In the genomic region with DNA sequence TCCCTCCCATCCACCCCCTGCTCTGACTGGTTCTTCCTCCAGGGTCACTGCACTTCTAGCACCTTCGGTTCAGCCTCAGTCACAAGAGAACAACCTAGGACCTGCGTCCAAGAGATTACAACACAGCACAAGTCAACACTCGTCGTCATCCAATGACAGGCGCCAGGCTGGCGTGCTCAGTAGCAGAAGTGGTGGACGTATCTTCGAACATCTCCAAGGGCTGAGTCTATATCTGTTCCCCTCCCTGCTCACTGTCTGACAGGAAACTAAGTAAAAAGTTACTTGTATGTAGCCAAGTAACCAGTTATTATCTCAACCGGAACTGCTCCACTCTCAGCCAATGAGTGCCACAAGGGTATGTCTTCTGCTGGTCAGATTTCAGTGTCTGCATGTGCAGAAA, we compare ENCODE assay signal across 8 mouse cellular contexts. TPM values are rescaled to one million over a fixed set of nuclear protein-coding genes. Genes with fewer than 3 reads are reported as not detected.
A peak's percentile ranks its signal among the peaks of the same experiment; 100 is the strongest.
DNase-seq lines count a peak whose midpoint lies in the region; ATAC-seq and TF ChIP-seq lines count a peak whose summit lies in the region.

No protein-coding gene starts in this region.

- ATAC-seq in neutrophil, adult 5-6 weeks (ENCODE audit: extremely low read depth, insufficient number of reproducible peaks, low FRiP score, poor library complexity, severe bottlenecking): peak; percentile 71

- 21% methylated on average over 9 of the region's 9 CpGs for WGBS in liver, adult 2 months

- H3K4me1 ChIP-seq in erythroblast, embryonic 14.5 days (ENCODE audit: control insufficient read depth): peaks cover 94% of the 10 kb centered on the region
- peaks cover 13% of the 10 kb centered on the region for H3K4me1 ChIP-seq in liver, adult 2 months (ENCODE audit: control insufficient read depth, insufficient read depth, low read length)

- H3K36me3 ChIP-seq in erythroblast, embryonic 14.5 days (ENCODE audit: control insufficient read depth): peaks cover 91% of the 10 kb centered on the region
- no peaks in the 10 kb centered on the region for H3K36me3 ChIP-seq in liver, adult 2 months (ENCODE audit: control insufficient read depth, insufficient read depth, low read length)

- DNase-seq in lung, adult 18-20 months: peak; percentile 66 to 73
- no peak for DNase-seq in lung, postnatal 14 days
- peak; percentile 98 for DNase-seq in liver, adult 2 months (ENCODE audit: extremely low read depth, low read depth, low spot score)
- no peak for DNase-seq in embryo, embryonic 11 days
- DNase-seq in right cerebral cortex, postnatal 25 days: no peak
- no peak for DNase-seq in ovary, postnatal 10 days (ENCODE audit: low spot score)

- TF ChIP-seq POLR2A in liver, adult 2 months (IDR thresholded peaks at IDR 0.05; ENCODE audit: extremely low read depth, insufficient read depth, low read length): no peak

- H3K9ac ChIP-seq in liver, adult 2 months (ENCODE audit: low read depth, low read length): no peak overlapping the region; the same call in 1 of the 2 replicates

- no peaks in the 10 kb centered on the region for H3K9me3 ChIP-seq in erythroblast, embryonic 14.5 days (ENCODE audit: control insufficient read depth, low read length)

- TF ChIP-seq CTCF in liver, adult 2 months (IDR thresholded peaks at IDR 0.05; ENCODE audit: low read depth, low read length): no peak

- peaks cover 24% of the 10 kb centered on the region; the same call in 1 of the 2 replicates for H3K79me2 ChIP-seq in liver, adult 2 months (ENCODE audit: control insufficient read depth, insufficient read depth, low read length)

- peak overlapping the region; percentile 55 for H3K27ac ChIP-seq in liver, adult 2 months (replicated peaks; ENCODE audit: insufficient read depth, low read depth, low read length)

- H3K27me3 ChIP-seq in erythroblast, embryonic 14.5 days (ENCODE audit: control insufficient read depth): no peaks in the 10 kb centered on the region
- no peaks in the 10 kb centered on the region for H3K27me3 ChIP-seq in liver, adult 2 months (ENCODE audit: control insufficient read depth, insufficient read depth, low read length)

- peak overlapping the region; percentile 56 for H3K4me3 ChIP-seq in erythroblast, embryonic 14.5 days (replicated peaks)
- H3K4me3 ChIP-seq in liver, adult 2 months (ENCODE audit: insufficient read depth, low read depth, low read length): no peak overlapping the region

RNA-seq across cellular contexts. Expression of gene Slc16a10, which starts 16.9 kb away (rescaled TPM):
- 9.7 and 11.1 TPM in 2 replicates for polyA plus RNA-seq in erythroblast, embryonic 14.5 days (2012)
- total RNA-seq in liver, adult 2 months (2014; rRNA removed): 72.2 and 76.0 TPM in 2 replicates
- 55.4 and 61.4 TPM in 2 replicates for polyA plus RNA-seq in liver, adult 2 months (2012; rRNA removed)
- total RNA-seq in neutrophil, adult 5-6 weeks (2017): 6.8 and 6.9 TPM in 2 replicates

Comparison
In these comparisons a context has a peak if more than half of its experiments do, and no peak if none do; other contexts are left out.
1. DNase-seq: peak in lung, adult 18-20 months (2 of 2) and liver, adult 2 months (single experiment); none in lung, postnatal 14 days (single experiment), embryo, embryonic 11 days (single experiment), right cerebral cortex, postnatal 25 days (single experiment) and ovary, postnatal 10 days (single experiment).